Comparison of ENCODE assay signal across 26 mouse cellular contexts in the genomic region with DNA sequence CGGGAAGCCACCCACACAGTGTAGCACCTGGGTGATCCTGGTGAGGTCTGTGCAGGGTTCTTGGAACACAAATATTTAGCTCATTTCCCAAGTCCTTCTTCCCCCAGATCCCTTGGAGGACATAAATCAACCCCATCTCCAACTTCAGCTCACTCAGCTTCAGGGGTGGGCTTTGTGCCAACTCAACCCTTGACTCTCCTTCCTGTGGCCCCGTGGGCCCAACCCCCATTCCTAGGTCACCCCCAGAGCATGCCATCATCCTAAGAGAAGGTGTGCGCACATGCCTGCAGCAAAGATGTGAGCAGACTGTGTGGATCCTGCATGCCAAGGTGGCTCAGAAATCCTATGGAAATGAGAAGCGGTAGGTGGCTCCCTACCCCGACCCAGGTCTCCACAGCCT. TPM values are rescaled to one million over a fixed set of nuclear protein-coding genes. Genes with fewer than 3 reads are reported as not detected.
DNase-seq lines count a peak whose midpoint lies in the region; ATAC-seq and TF ChIP-seq lines count a peak whose summit lies in the region.
"Had no signal": no experiment of that assay in that cellular context is flagged by ENCODE, and none has a peak within 500 bp of the region (broad histone marks: within the 10 kb centered on the region; RNA-seq: fewer than 3 reads in every experiment).

No protein-coding gene starts in this region.

- no peak for DNase-seq in lung, adult 2 months
- DNase-seq in lung, postnatal 14 days, result no peak
- DNase-seq in lung, postnatal 10 days, result peak; percentile 47
- no peak for DNase-seq in embryo, embryonic 10 days (ENCODE audit: low spot score)
- DNase-seq in ovary, postnatal 14 days (ENCODE audit: low spot score), result no peak
- DNase-seq: adrenal gland, adult 8-10 months; B cell, adult 2 months; cerebellum, adult 8-10 months; gastrocnemius, adult 2 months; gastrocnemius, postnatal 36 days; heart, adult 18-20 months; heart, postnatal 36 days; kidney, adult 18-20 months; kidney, postnatal 4 days; right cerebral cortex, postnatal 25 days; thymus, adult 18-20 months; thymus, postnatal 25 days had no signal

- no peak overlapping the region for H3K27ac ChIP-seq in intestine, embryonic 15.5 days
- peak overlapping the region; percentile 39; the same call in 1 of the 2 replicates for H3K27ac ChIP-seq in limb, embryonic 13.5 days
- H3K27ac ChIP-seq: hindbrain, embryonic 12.5 days; hindbrain, postnatal 0 days; midbrain, embryonic 10.5 days; midbrain, embryonic 15.5 days; neural tube, embryonic 15.5 days had no signal

- H3K9me3 ChIP-seq in intestine, embryonic 15.5 days, result no peaks in the 10 kb centered on the region
- H3K9me3 ChIP-seq in limb, embryonic 13.5 days, result no peaks in the 10 kb centered on the region
- H3K9me3 ChIP-seq: hindbrain, embryonic 12.5 days; midbrain, embryonic 10.5 days; midbrain, embryonic 15.5 days; neural tube, embryonic 15.5 days had no signal

- peak overlapping the region; percentile 87 for H3K4me2 ChIP-seq in intestine, embryonic 15.5 days (replicated peaks)
- peak overlapping the region; percentile 72 for H3K4me2 ChIP-seq in limb, embryonic 13.5 days (replicated peaks)

- no peak for ATAC-seq in intestine, embryonic 15.5 days
- no peak for ATAC-seq in limb, embryonic 13.5 days (ENCODE audit: low FRiP score, low read depth)
- ATAC-seq: activated CD4-positive, CD25-positive, alpha-beta regulatory T cell, adult 4 months; forebrain, embryonic 16.5 days; hindbrain, postnatal 0 days; midbrain, embryonic 15.5 days had no signal

- no peaks in the 10 kb centered on the region for H3K4me1 ChIP-seq in lung, adult 2 months (ENCODE audit: control insufficient read depth, insufficient read depth, low read length)
- peaks cover 22% of the 10 kb centered on the region for H3K4me1 ChIP-seq in intestine, embryonic 15.5 days (replicated peaks)
- H3K4me1 ChIP-seq in limb, embryonic 13.5 days, result peaks cover 54% of the 10 kb centered on the region

- peaks cover 66% of the 10 kb centered on the region for H3K27me3 ChIP-seq in intestine, embryonic 15.5 days (replicated peaks)
- H3K27me3 ChIP-seq in limb, embryonic 13.5 days, result peaks cover 99% of the 10 kb centered on the region

- no peak for TF ChIP-seq POLR2A in lung, adult 2 months (IDR thresholded peaks at IDR 0.05; ENCODE audit: borderline replicate concordance, extremely low read depth, low read depth, low read length)

- no peak for TF ChIP-seq CTCF in lung, adult 2 months (IDR thresholded peaks at IDR 0.05; ENCODE audit: insufficient read depth, low read length)

- H3K9ac ChIP-seq in intestine, embryonic 15.5 days, result no peak overlapping the region
- peak overlapping the region; percentile 71; the same call in 1 of the 2 replicates for H3K9ac ChIP-seq in limb, embryonic 13.5 days
- H3K9ac ChIP-seq: midbrain, embryonic 15.5 days had no signal

- H3K36me3 ChIP-seq in intestine, embryonic 15.5 days, result no peaks in the 10 kb centered on the region
- no peaks in the 10 kb centered on the region for H3K36me3 ChIP-seq in limb, embryonic 13.5 days
- H3K36me3 ChIP-seq: hindbrain, embryonic 12.5 days; midbrain, embryonic 10.5 days; midbrain, embryonic 15.5 days; neural tube, embryonic 15.5 days had no signal

- WGBS in lung, adult 2 months, result 54% methylated on average over 5 of the region's 5 CpGs
- 44% methylated on average over 5 of the region's 5 CpGs for WGBS in intestine, embryonic 15.5 days
- WGBS in limb, embryonic 13.5 days, result 33% methylated on average over 5 of the region's 5 CpGs

- H3K4me3 ChIP-seq in lung, adult 2 months (replicated peaks; ENCODE audit: extremely low read depth, low read depth, low read length), result peak overlapping the region; percentile 40
- no peak overlapping the region for H3K4me3 ChIP-seq in intestine, embryonic 15.5 days (replicated peaks)
- peak overlapping the region; percentile 52 for H3K4me3 ChIP-seq in limb, embryonic 13.5 days

RNA-seq across cellular contexts. Expression of a gene that starts 0.6 kb away (rescaled TPM):
- polyA plus RNA-seq in lung, adult 2 months (2012; rRNA removed), result 78.0 and 80.1 TPM in 2 replicates
- polyA plus RNA-seq in intestine, embryonic 15.5 days (2015; fragmentation: Nextera tagmentation; extraction: Ambion mirVana), result 9.3 and 11.0 TPM in 2 replicates
- polyA plus RNA-seq in limb, embryonic 13.5 days (2015; fragmentation: Nextera tagmentation; extraction: Ambion mirVana), result 192 and 200 TPM in 2 replicates
- polyA plus RNA-seq: midbrain, embryonic 10.5 days had no signal

RNA-seq across cellular contexts. Expression of a gene that starts 2.6 kb away (rescaled TPM):
- polyA plus RNA-seq in lung, adult 2 months (2012; rRNA removed), result 86.8 and 101 TPM in 2 replicates
- 16.1 and 40.7 TPM in 2 replicates for polyA plus RNA-seq in intestine, embryonic 15.5 days (2015; fragmentation: Nextera tagmentation; extraction: Ambion mirVana)
- polyA plus RNA-seq in limb, embryonic 13.5 days (2015; fragmentation: Nextera tagmentation; extraction: Ambion mirVana), result 1.5 and 1.6 TPM in 2 replicates
- polyA plus RNA-seq: activated CD4-positive, CD25-positive, alpha-beta regulatory T cell, adult 4 months; midbrain, embryonic 10.5 days; midbrain, embryonic 15.5 days had no signal

RNA-seq across cellular contexts. Expression of a gene that starts 16.6 kb away (rescaled TPM):
- polyA plus RNA-seq in lung, adult 2 months (2012; rRNA removed), result 64.8 and 662 TPM in 2 replicates
- 2.1 and 2.8 TPM in 2 replicates for polyA plus RNA-seq in intestine, embryonic 15.5 days (2015; fragmentation: Nextera tagmentation; extraction: Ambion mirVana)
- 3.2 and 3.8 TPM in 2 replicates for polyA plus RNA-seq in limb, embryonic 13.5 days (2015; fragmentation: Nextera tagmentation; extraction: Ambion mirVana)
- polyA plus RNA-seq: forebrain, embryonic 16.5 days; midbrain, embryonic 10.5 days; midbrain, embryonic 15.5 days had no signal

RNA-seq across cellular contexts. Expression of a gene that starts 38.2 kb away (rescaled TPM):
- 75.1 and 91.1 TPM in 2 replicates for polyA plus RNA-seq in lung, adult 2 months (2012; rRNA removed)
- 120 and 126 TPM in 2 replicates for polyA plus RNA-seq in intestine, embryonic 15.5 days (2015; fragmentation: Nextera tagmentation; extraction: Ambion mirVana)
- 61.0 and 63.6 TPM in 2 replicates for polyA plus RNA-seq in limb, embryonic 13.5 days (2015; fragmentation: Nextera tagmentation; extraction: Ambion mirVana)

RNA-seq across cellular contexts. Expression of a gene that starts 51.2 kb away (rescaled TPM):
- polyA plus RNA-seq in lung, adult 2 months (2012; rRNA removed), result 89.8 and 133 TPM in 2 replicates
- polyA plus RNA-seq in intestine, embryonic 15.5 days (2015; fragmentation: Nextera tagmentation; extraction: Ambion mirVana), result 51.1 and 61.9 TPM in 2 replicates
- polyA plus RNA-seq in limb, embryonic 13.5 days (2015; fragmentation: Nextera tagmentation; extraction: Ambion mirVana), result 65.2 and 66.6 TPM in 2 replicates

Comparison
In these comparisons a context has a peak if more than half of its experiments do, and no peak if none do; other contexts are left out.
1. RNA of a gene that starts 16.6 kb away (polyA plus RNA-seq): 64.8 to 662 TPM in lung, adult 2 months; 3.2 to 3.8 TPM in limb, embryonic 13.5 days and 2.1 to 2.8 TPM in intestine, embryonic 15.5 days; every median in the first group is over 10 times any median in the second.